Mouse (Mus musculus): ENCODE measurements at regions not wholly inside any gene's neighbourhood (a gene's known extent, or its start where the extent isn't known, plus 50 kb on each side); places are given as distances from the start of the nearest gene placed in this dataset.

- DNase-seq (ENCODE audit: low spot score in 2 of 2) = no peak
These were observed 461.0 kb upstream of the Zmiz1 start for GRCm38 (mm10) chr14:24997786-24998509.

- DNase-seq (ENCODE audit: low spot score in 2 of 2) = no peak
These were observed 459.9 kb upstream of the Zmiz1 start for GRCm38 (mm10) chr14:24999008-24999572.

- no peak for DNase-seq (ENCODE audit: low spot score in 2 of 2)
These were observed 453.6 kb upstream of the Zmiz1 start for GRCm38 (mm10) chr14:25005241-25005946.

- no peak for DNase-seq (ENCODE audit: low spot score in 2 of 2)
These were observed 447.1 kb upstream of the Zmiz1 start for GRCm38 (mm10) chr14:25011926-25012325.

- no peak for DNase-seq (ENCODE audit: low spot score in 2 of 2)
These were observed 443.4 kb upstream of the Zmiz1 start for GRCm38 (mm10) chr14:25015288-25016238.

GRCm38 (mm10) chr14:25017860-25018259 is 441.1 kb upstream of the Zmiz1 start:
- no peak for DNase-seq (ENCODE audit: low spot score in 2 of 2)

GRCm38 (mm10) chr14:25019306-25019905 is 439.6 kb upstream of the Zmiz1 start:
- no peak for DNase-seq (ENCODE audit: low spot score in 2 of 2)

- no peak for DNase-seq (ENCODE audit: low spot score in 2 of 2)
These were observed 436.3 kb upstream of the Zmiz1 start for GRCm38 (mm10) chr14:25022523-25023269.

- no peak for DNase-seq (ENCODE audit: low spot score in 2 of 2)
These were observed 435.6 kb upstream of the Zmiz1 start for GRCm38 (mm10) chr14:25023270-25023800.

GRCm38 (mm10) chr14:25025074-25025473 is 433.9 kb upstream of the Zmiz1 start:
- no peak for DNase-seq (ENCODE audit: low spot score in 2 of 2)

GRCm38 (mm10) chr14:25027076-25027475 is 431.9 kb upstream of the Zmiz1 start:
- no peak for DNase-seq (ENCODE audit: low spot score in 2 of 2)

- no peak for DNase-seq (ENCODE audit: low spot score in 2 of 2)
These were observed 431.1 kb upstream of the Zmiz1 start for GRCm38 (mm10) chr14:25027842-25028241.

GRCm38 (mm10) chr14:25030881-25031280 is 428.1 kb upstream of the Zmiz1 start:
- no peak for DNase-seq (ENCODE audit: low spot score in 2 of 2)

GRCm38 (mm10) chr14:25031756-25032680 is 427.0 kb upstream of the Zmiz1 start:
- DNase-seq (ENCODE audit: low spot score in 2 of 2) = no peak

GRCm38 (mm10) chr14:25032899-25033298 is 426.1 kb upstream of the Zmiz1 start:
- no peak for DNase-seq (ENCODE audit: low spot score in 2 of 2)

- DNase-seq (ENCODE audit: low spot score in 2 of 2) = no peak
These were observed 416.7 kb upstream of the Zmiz1 start for GRCm38 (mm10) chr14:25042265-25042664.

GRCm38 (mm10) chr14:25044106-25044505 is 414.9 kb upstream of the Zmiz1 start:
- no peak for DNase-seq (ENCODE audit: low spot score in 2 of 2)

GRCm38 (mm10) chr14:25044867-25045266 is 414.1 kb upstream of the Zmiz1 start:
- no peak for DNase-seq (ENCODE audit: low spot score in 2 of 2)

- no peak for DNase-seq (ENCODE audit: low spot score in 2 of 2)
These were observed 408.2 kb upstream of the Zmiz1 start for GRCm38 (mm10) chr14:25050674-25051251.

Measured in spleen, postnatal 14 days (tissue).